Mouse (Mus musculus) stomach, embryonic 14.5 days (tissue): ENCODE data around the gene Rgs7. TPM values are rescaled to one million over a fixed set of nuclear protein-coding genes. Genes with fewer than 3 reads are reported as not detected.

Source experiments
- ATAC-seq: fragments of 200-750 bp; cut with Nextera tagmentation; 2 replicates; pipeline ENCODE4 v1.8.0; 2017; ENCODE audit warnings: low read depth, moderate TSS enrichment; ENCODE audit not compliant: insufficient number of reproducible peaks, insufficient read depth, low FRiP score
- H3K27ac ChIP-seq: fragments of 300-500 bp; sonication (generic); 2 replicates; pipeline ENCODE4 v1.5.1; 2014; ENCODE audit warnings: mild to moderate bottlenecking, low read length, moderate library complexity, mixed read lengths
- H3K27me3 ChIP-seq: fragments of 300-500 bp; sonication (generic); 2 replicates; pipeline ENCODE4 v1.6.1; 2014; ENCODE audit warnings: low read length, control low read depth, mixed read lengths; ENCODE audit not compliant: control insufficient read depth, insufficient read depth
- H3K36me3 ChIP-seq: fragments of 300-500 bp; sonication (generic); 2 replicates; pipeline ENCODE4 v1.6.1; 2014; ENCODE audit warnings: mild to moderate bottlenecking, control low read depth, low read length, moderate library complexity, mixed read lengths; ENCODE audit not compliant: control insufficient read depth, insufficient read depth
- H3K4me1 ChIP-seq: fragments of 300-500 bp; sonication (generic); 2 replicates; pipeline ENCODE4 v1.6.1; 2014; ENCODE audit warnings: low read length, control low read depth, mixed read lengths; ENCODE audit not compliant: control insufficient read depth, insufficient read depth
- H3K4me2 ChIP-seq: fragments of 300-500 bp; sonication (generic); replicated peaks from 2 replicates; pipeline ENCODE4 v1.6.1; 2014; ENCODE audit warnings: low read depth, low read length, control low read depth
- H3K4me3 ChIP-seq: fragments of 300-500 bp; sonication (generic); 2 replicates; pipeline ENCODE4 v1.5.1; 2014; ENCODE audit warnings: low read depth, low read length, control low read depth
- H3K9ac ChIP-seq: fragments of 300-500 bp; sonication (generic); replicated peaks from 2 replicates; pipeline ENCODE4 v1.6.1; 2014; ENCODE audit warnings: low read depth, mild to moderate bottlenecking, control low read depth, low read length, moderate library complexity, mixed read lengths
- H3K9me3 ChIP-seq: fragments of 300-500 bp; sonication (generic); 2 replicates; pipeline ENCODE4 v1.6.1; 2016; ENCODE audit warnings: low read depth, low read length, control low read depth; ENCODE audit not compliant: control insufficient read depth
- WGBS: fragments of 180-500 bp; shearing (Covaris S2); extraction: QIAGEN DNeasy Blood & Tissue Kit; methylation state at CpG from one replicate; pipeline ENCODE4 v1.1.7; 2014; 5-methylcytosine and 5-hydroxymethylcytosine counted together
- polyA plus RNA-seq: library from polyadenylated mRNA; unstranded; fragments of >200 nt; fragmentation: Nextera tagmentation; extraction: Ambion mirVana; gene quantifications from 2 replicates; pipeline ENCODE4 v1.2.1, GENCODE M21; 2014

Gene Rgs7
- polyA plus RNA-seq = 2.1 and 3.5 TPM in 2 replicates

GRCm38 (mm10) chr1:175491861-175492682 is at the start of gene Rgs7:
Gene Rgs7, minus strand, starts transcription at chr1:175492500.
- Histone ChIP-seq H3K4me2 (peak within 1 kb of the TSS; percentile 96), H3K4me1 (peaks cover 4% of the 10 kb centered on the region; the same call in 1 of the 2 replicates), H3K27ac (no peak within 1 kb of the TSS), H3K9ac (peak within 1 kb of the TSS; percentile 28; the same call in 1 of the 2 replicates), H3K4me3 (peak within 1 kb of the TSS; percentile 60), H3K36me3 (no peaks in the 10 kb centered on the region), H3K27me3 (no peaks in the 10 kb centered on the region), H3K9me3 (no peaks in the 10 kb centered on the region)
- under 1% methylated on average over 76 of the region's 82 CpGs for WGBS
- ATAC-seq = peak; percentile 90

- H3K4me2 ChIP-seq = no peak overlapping the region
Measured at GRCm38 (mm10) chr1:175540700-175541099, 48.4 kb upstream of the Rgs7 start.

GRCm38 (mm10) chr1:175537321-175537720 is 45.0 kb upstream of the Rgs7 start:
- 24% methylated on average over 1 of the region's 1 CpGs for WGBS
- Histone ChIP-seq H3K4me2 (no peak overlapping the region), H3K27me3 (no peaks in the 10 kb centered on the region), H3K9me3 (peaks cover 4% of the 10 kb centered on the region; the same call in 1 of the 2 replicates), H3K4me3 (no peak overlapping the region), H3K27ac (no peak overlapping the region), H3K36me3 (no peaks in the 10 kb centered on the region), H3K9ac (no peak overlapping the region), H3K4me1 (no peaks in the 10 kb centered on the region)
- ATAC-seq = no peak

More at GRCm38 (mm10) chr1:175540700-175541099, 48.4 kb upstream of the Rgs7 start:
- H3K4me1 ChIP-seq = no peaks in the 10 kb centered on the region
- no peak for ATAC-seq
- no peaks in the 10 kb centered on the region for H3K27me3 ChIP-seq
- no peak overlapping the region for H3K9ac ChIP-seq
- WGBS = 87% methylated on average over 5 of the region's 5 CpGs
- H3K9me3 ChIP-seq = peaks cover under 1% of the 10 kb centered on the region; the same call in 1 of the 2 replicates
- H3K4me3 ChIP-seq = no peak overlapping the region
- no peaks in the 10 kb centered on the region for H3K36me3 ChIP-seq
- H3K27ac ChIP-seq = no peak overlapping the region

- no peaks in the 10 kb centered on the region for H3K36me3 ChIP-seq
- no peak overlapping the region for H3K4me2 ChIP-seq
- no peak overlapping the region for H3K9ac ChIP-seq
- 29% methylated on average over 1 of the region's 1 CpGs for WGBS
- H3K27me3 ChIP-seq = no peaks in the 10 kb centered on the region
- no peak overlapping the region for H3K4me3 ChIP-seq
- no peak overlapping the region for H3K27ac ChIP-seq
- no peaks in the 10 kb centered on the region for H3K4me1 ChIP-seq
- no peak for ATAC-seq
- H3K9me3 ChIP-seq = no peaks in the 10 kb centered on the region
Measured at GRCm38 (mm10) chr1:175529858-175530257, 37.6 kb upstream of the Rgs7 start.

- H3K36me3 ChIP-seq = no peaks in the 10 kb centered on the region
- H3K27me3 ChIP-seq = no peaks in the 10 kb centered on the region
- H3K4me2 ChIP-seq = no peak overlapping the region
- no peaks in the 10 kb centered on the region for H3K4me1 ChIP-seq
- H3K9ac ChIP-seq = no peak overlapping the region
- ATAC-seq = no peak
- no peaks in the 10 kb centered on the region for H3K9me3 ChIP-seq
- H3K27ac ChIP-seq = no peak overlapping the region
- no peak overlapping the region for H3K4me3 ChIP-seq
- 73% methylated on average over 3 of the region's 3 CpGs for WGBS
Measured at GRCm38 (mm10) chr1:175524626-175525294, 32.5 kb upstream of the Rgs7 start.

GRCm38 (mm10) chr1:175523572-175523971 is 31.3 kb upstream of the Rgs7 start:
- Histone ChIP-seq H3K27me3 (no peaks in the 10 kb centered on the region), H3K4me3 (no peak overlapping the region), H3K4me2 (no peak overlapping the region), H3K9ac (no peak overlapping the region), H3K9me3 (no peaks in the 10 kb centered on the region), H3K36me3 (no peaks in the 10 kb centered on the region), H3K4me1 (no peaks in the 10 kb centered on the region), H3K27ac (no peak overlapping the region)
- 60% methylated on average over 2 of the region's 2 CpGs for WGBS
- ATAC-seq = peak; percentile 72

GRCm38 (mm10) chr1:175514543-175514942 is 22.2 kb upstream of the Rgs7 start:
- ATAC-seq = no peak
- Histone ChIP-seq H3K4me1 (no peaks in the 10 kb centered on the region), H3K9ac (no peak overlapping the region), H3K27ac (no peak overlapping the region), H3K4me3 (no peak overlapping the region), H3K4me2 (no peak overlapping the region), H3K36me3 (no peaks in the 10 kb centered on the region), H3K27me3 (no peaks in the 10 kb centered on the region), H3K9me3 (no peaks in the 10 kb centered on the region)
- 45% methylated on average over 2 of the region's 2 CpGs for WGBS

GRCm38 (mm10) chr1:175512173-175512572 is 19.9 kb upstream of the Rgs7 start:
- Histone ChIP-seq H3K4me1 (no peaks in the 10 kb centered on the region), H3K9ac (no peak overlapping the region), H3K36me3 (no peaks in the 10 kb centered on the region), H3K9me3 (no peaks in the 10 kb centered on the region), H3K27ac (no peak overlapping the region), H3K4me2 (no peak overlapping the region), H3K4me3 (no peak overlapping the region), H3K27me3 (no peaks in the 10 kb centered on the region)
- ATAC-seq = no peak
- 72% methylated on average over 3 of the region's 3 CpGs for WGBS
